Mouse (Mus musculus): ENCODE results near the gene Trpm2. TPM values are rescaled to one million over a fixed set of nuclear protein-coding genes. Genes with fewer than 3 reads are reported as not detected.

The Trpm2 gene
- polyA plus RNA-seq, 1 experiment from 2014 or later = 0.66 TPM

DNA sequence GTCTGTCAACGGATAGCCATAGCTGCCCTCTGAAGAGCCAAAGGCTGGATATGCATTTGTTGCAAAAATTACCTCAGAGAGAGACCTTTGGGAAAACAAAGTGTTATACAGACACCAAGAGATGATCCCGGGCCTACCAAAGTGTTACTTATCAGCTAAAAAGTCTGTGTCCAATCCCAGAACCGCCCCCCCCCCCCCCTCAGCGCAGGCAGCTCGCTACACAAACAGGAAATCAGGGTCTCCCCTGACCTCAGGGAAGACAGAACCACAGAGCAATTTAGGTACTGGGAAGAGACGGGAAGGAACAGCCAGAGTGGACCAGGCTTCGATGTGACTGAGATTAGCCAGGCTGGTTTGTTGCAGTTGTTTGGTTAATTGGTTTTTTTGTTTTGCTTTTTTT, 36.8 kb upstream of the Trpm2 start:
- no peak overlapping the region; the same call in 1 of the 2 replicates for H3K27ac ChIP-seq (ENCODE audit: low read depth, low read length)
- H3K4me2 ChIP-seq (replicated peaks; ENCODE audit: low read depth) = peak overlapping the region; percentile 27; the same call in 1 of the 2 replicates

DNA sequence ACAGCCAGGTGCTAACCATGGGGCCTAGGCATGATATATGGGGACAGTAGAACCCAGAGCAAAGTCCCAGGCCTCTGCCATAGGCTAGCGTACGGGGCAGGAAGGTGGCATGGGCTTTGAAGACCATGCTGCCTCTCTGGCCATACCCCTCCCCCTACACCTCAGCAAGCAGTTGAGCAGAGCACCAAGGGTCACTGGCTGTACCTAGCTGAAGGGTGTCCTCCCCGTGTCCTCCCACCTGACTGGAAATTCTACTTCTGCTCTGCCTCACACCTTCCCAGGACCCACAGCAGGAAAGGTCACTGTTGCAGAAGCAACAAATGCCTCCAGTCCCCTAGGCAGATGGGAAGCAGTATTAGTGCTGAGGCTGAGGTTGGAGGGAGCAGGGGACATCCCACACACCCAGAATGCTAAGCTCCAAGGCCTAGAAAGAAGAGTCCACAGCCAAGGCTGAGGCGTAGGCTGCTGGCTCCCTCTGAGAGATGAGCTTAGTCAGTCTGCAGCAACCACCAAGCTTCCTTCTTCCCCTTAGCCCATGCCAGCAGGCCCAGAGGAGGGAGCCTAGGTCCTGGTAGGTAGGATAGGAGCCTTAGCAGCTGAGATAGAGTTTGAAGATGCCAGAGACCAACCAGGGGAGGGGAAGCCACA, 35.6 kb upstream of the Trpm2 start:
- TF ChIP-seq CTCF (IDR thresholded peaks at IDR 0.05; ENCODE audit: low read depth) = no peak
- no peaks in the 10 kb centered on the region for H3K9me3 ChIP-seq (ENCODE audit: control insufficient read depth)
- peak overlapping the region; percentile 27 for H3K4me2 ChIP-seq (replicated peaks; ENCODE audit: low read depth)
- peak overlapping the region; percentile 81 for H3K27ac ChIP-seq (ENCODE audit: low read depth, low read length)
- no peak for ATAC-seq
- H3K36me3 ChIP-seq (ENCODE audit: control insufficient read depth, insufficient read depth) = peaks cover 21% of the 10 kb centered on the region
- H3K27me3 ChIP-seq (replicated peaks; ENCODE audit: control insufficient read depth, insufficient read depth, low read length) = no peaks in the 10 kb centered on the region
- WGBS = 55% methylated on average over 4 of the region's 4 CpGs
- no peak overlapping the region for H3K4me3 ChIP-seq (ENCODE audit: low read depth, low read length)
- no peak overlapping the region for H3K9ac ChIP-seq (ENCODE audit: low read depth, low read length)
- peaks cover 19% of the 10 kb centered on the region for H3K4me1 ChIP-seq (replicated peaks; ENCODE audit: control insufficient read depth, insufficient read depth, low read length)

More for the DNA sequence above, 36.8 kb upstream of the Trpm2 start:
- Histone ChIP-seq H3K36me3 (ENCODE audit: control insufficient read depth, insufficient read depth) (peaks cover 8% of the 10 kb centered on the region), H3K4me1 (replicated peaks; ENCODE audit: control insufficient read depth, insufficient read depth, low read length) (peaks cover 19% of the 10 kb centered on the region), H3K9ac (ENCODE audit: low read depth, low read length) (no peak overlapping the region), H3K9me3 (ENCODE audit: control insufficient read depth) (no peaks in the 10 kb centered on the region), H3K27me3 (replicated peaks; ENCODE audit: control insufficient read depth, insufficient read depth, low read length) (no peaks in the 10 kb centered on the region), H3K4me3 (ENCODE audit: low read depth, low read length) (no peak overlapping the region)
- WGBS = 12% methylated on average over 7 of the region's 7 CpGs
- no peak for ATAC-seq
- no peak for TF ChIP-seq CTCF (IDR thresholded peaks at IDR 0.05; ENCODE audit: low read depth)

DNA sequence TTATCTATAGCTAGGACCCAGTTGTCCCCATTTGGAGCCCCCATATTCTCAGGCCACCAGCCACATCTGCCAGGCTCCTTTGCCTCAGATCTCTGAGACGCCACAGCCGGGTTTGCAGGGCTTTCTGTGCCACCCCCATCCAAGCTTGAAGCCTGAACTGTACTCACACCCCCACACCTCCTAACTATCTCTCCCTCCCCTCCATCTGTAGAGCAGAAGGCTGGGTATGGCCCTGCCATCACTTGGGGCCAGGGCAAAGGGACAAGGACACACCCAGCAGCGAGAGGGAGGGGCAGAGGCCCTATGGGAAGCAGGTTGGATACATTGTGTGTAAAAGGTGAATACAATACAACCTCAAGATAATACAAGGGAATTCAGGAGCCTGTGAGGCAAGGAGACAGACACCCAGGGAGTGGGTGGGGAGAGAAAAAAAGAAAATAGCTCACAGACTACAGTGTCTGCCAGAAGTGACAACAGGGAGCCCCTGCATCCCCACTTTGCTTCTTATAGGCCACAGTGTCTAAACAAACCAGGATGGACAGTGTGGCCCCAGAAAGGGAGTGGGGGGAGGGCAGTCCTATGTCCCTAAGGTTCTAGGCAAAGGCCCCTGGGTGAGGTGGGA, 34.2 kb upstream of the Trpm2 start:
- TF ChIP-seq CTCF (IDR thresholded peaks at IDR 0.05; ENCODE audit: low read depth) = no peak
- Histone ChIP-seq H3K4me3 (ENCODE audit: low read depth, low read length) (no peak overlapping the region), H3K9ac (ENCODE audit: low read depth, low read length) (no peak overlapping the region), H3K9me3 (ENCODE audit: control insufficient read depth) (no peaks in the 10 kb centered on the region), H3K36me3 (ENCODE audit: control insufficient read depth, insufficient read depth) (peaks cover 34% of the 10 kb centered on the region), H3K27ac (ENCODE audit: low read depth, low read length) (peak overlapping the region; percentile 81), H3K4me2 (replicated peaks; ENCODE audit: low read depth) (peak overlapping the region; percentile 46), H3K27me3 (replicated peaks; ENCODE audit: control insufficient read depth, insufficient read depth, low read length) (no peaks in the 10 kb centered on the region), H3K4me1 (replicated peaks; ENCODE audit: control insufficient read depth, insufficient read depth, low read length) (peaks cover 19% of the 10 kb centered on the region)
- peak; percentile 50 for ATAC-seq
- 34% methylated on average over 3 of the region's 3 CpGs for WGBS

DNA sequence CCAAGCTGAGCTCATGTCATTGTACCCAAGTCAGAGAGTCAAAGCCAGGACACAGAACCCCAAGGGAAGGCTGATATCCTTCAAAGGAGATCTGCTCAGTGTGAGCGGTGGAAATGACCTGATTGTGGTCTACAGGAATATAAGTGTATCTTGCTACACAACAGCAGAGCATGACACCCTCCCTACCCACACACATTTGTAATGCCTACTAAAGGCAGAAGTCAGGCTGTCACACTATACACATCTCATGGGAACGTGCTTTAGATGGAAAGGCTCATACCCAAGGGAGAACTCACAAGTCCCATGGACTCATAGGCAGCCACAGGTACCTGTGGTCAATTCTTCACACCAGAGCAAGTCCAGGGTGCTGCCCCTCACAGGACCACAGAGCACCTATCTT, 32.0 kb upstream of the Trpm2 start:
- H3K9ac ChIP-seq (ENCODE audit: low read depth, low read length) = no peak overlapping the region
- H3K27me3 ChIP-seq (replicated peaks; ENCODE audit: control insufficient read depth, insufficient read depth, low read length) = no peaks in the 10 kb centered on the region
- H3K27ac ChIP-seq (ENCODE audit: low read depth, low read length) = no peak overlapping the region
- H3K4me2 ChIP-seq (replicated peaks; ENCODE audit: low read depth) = no peak overlapping the region
- no peak overlapping the region for H3K4me3 ChIP-seq (ENCODE audit: low read depth, low read length)
- no peak for ATAC-seq
- H3K4me1 ChIP-seq (replicated peaks; ENCODE audit: control insufficient read depth, insufficient read depth, low read length) = peaks cover 7% of the 10 kb centered on the region
- TF ChIP-seq CTCF (IDR thresholded peaks at IDR 0.05; ENCODE audit: low read depth) = no peak
- 95% methylated on average over 2 of the region's 2 CpGs for WGBS
- H3K9me3 ChIP-seq (ENCODE audit: control insufficient read depth) = no peaks in the 10 kb centered on the region
- peaks cover 57% of the 10 kb centered on the region for H3K36me3 ChIP-seq (ENCODE audit: control insufficient read depth, insufficient read depth)

DNA sequence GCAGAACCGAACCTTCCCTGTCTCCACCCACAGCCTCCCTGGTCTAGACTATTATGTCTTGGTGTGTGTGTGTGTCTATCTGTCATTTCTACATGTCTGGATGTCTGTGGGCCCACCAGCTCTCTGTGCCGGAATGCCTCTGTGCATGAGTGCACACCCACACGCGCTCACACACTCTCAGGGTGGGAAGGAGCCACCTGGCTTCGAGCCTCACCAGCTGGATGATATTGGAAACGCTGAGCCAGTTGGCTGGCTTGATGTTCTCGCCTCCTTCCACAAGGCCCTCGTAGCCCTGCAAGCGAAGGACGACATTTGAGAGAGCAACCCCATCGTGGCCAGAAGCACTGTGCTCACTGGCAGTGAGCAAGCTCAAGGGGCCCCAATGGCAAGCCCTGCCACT, 31.4 kb upstream of the Trpm2 start:
- no peaks in the 10 kb centered on the region for H3K9me3 ChIP-seq (ENCODE audit: control insufficient read depth)
- no peak overlapping the region for H3K4me2 ChIP-seq (replicated peaks; ENCODE audit: low read depth)
- peaks cover 7% of the 10 kb centered on the region for H3K4me1 ChIP-seq (replicated peaks; ENCODE audit: control insufficient read depth, insufficient read depth, low read length)
- no peaks in the 10 kb centered on the region for H3K27me3 ChIP-seq (replicated peaks; ENCODE audit: control insufficient read depth, insufficient read depth, low read length)
- WGBS = 85% methylated on average over 11 of the region's 11 CpGs
- H3K9ac ChIP-seq (ENCODE audit: low read depth, low read length) = no peak overlapping the region
- ATAC-seq = no peak
- peaks cover 62% of the 10 kb centered on the region for H3K36me3 ChIP-seq (ENCODE audit: control insufficient read depth, insufficient read depth)
- no peak overlapping the region for H3K4me3 ChIP-seq (ENCODE audit: low read depth, low read length)
- H3K27ac ChIP-seq (ENCODE audit: low read depth, low read length) = no peak overlapping the region
- TF ChIP-seq CTCF (IDR thresholded peaks at IDR 0.05; ENCODE audit: low read depth) = no peak

DNA sequence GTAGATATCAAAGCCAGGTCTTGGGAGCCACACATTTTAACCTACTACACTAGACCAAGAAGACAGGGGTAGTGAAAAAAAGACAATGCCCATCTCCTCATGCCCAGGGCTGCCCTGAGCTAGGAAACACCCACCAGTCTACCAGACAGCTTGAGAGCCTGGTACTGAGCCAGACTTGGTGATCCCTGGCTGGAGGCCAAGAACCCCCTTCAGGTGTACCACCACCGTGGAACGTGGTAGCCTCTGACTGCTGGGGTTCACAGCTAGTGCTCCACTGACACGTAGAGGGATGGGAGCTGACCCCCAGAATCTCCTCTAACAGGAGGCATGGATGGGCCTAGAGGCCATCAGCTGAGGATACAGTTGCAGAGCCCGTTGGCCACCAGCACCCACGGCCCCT, 29.8 kb upstream of the Trpm2 start:
- H3K9ac ChIP-seq (ENCODE audit: low read depth, low read length) = no peak overlapping the region
- H3K4me3 ChIP-seq (ENCODE audit: low read depth, low read length) = no peak overlapping the region
- no peak for TF ChIP-seq CTCF (IDR thresholded peaks at IDR 0.05; ENCODE audit: low read depth)
- ATAC-seq = no peak
- H3K27me3 ChIP-seq (replicated peaks; ENCODE audit: control insufficient read depth, insufficient read depth, low read length) = no peaks in the 10 kb centered on the region
- no peak overlapping the region for H3K4me2 ChIP-seq (replicated peaks; ENCODE audit: low read depth)
- peaks cover 3% of the 10 kb centered on the region; the same call in 1 of the 2 replicates for H3K4me1 ChIP-seq (replicated peaks; ENCODE audit: control insufficient read depth, insufficient read depth, low read length)
- H3K27ac ChIP-seq (ENCODE audit: low read depth, low read length) = no peak overlapping the region
- H3K36me3 ChIP-seq (ENCODE audit: control insufficient read depth, insufficient read depth) = peaks cover 78% of the 10 kb centered on the region
- H3K9me3 ChIP-seq (ENCODE audit: control insufficient read depth) = no peaks in the 10 kb centered on the region
- WGBS = 89% methylated on average over 5 of the region's 5 CpGs
